Mouse (Mus musculus) megakaryocyte, embryonic 14.5 days (primary cell): ENCODE data around the gene Parvg.

Experiments
- FLI1 ChIP-seq: IDR thresholded peaks from 2 replicates; pipeline ENCODE4 v1.6.1; 2012; ENCODE audit warnings: low read length, inconsistent platforms, mixed read lengths
- GATA1 ChIP-seq: IDR thresholded peaks from 3 replicates; pipeline ENCODE4 v1.6.1; 2012; ENCODE audit warnings: mixed read lengths, low read length, inconsistent platforms, borderline replicate concordance

GRCm38 (mm10) chr15:84355081-84355480 lies 31.3 kb downstream of the Parvg start:
- TF ChIP-seq GATA1 (no peak), FLI1 (no peak)
